Mouse (Mus musculus): ENCODE measurements at regions not wholly inside any gene's neighbourhood (a gene's known extent, or its start where the extent isn't known, plus 50 kb on each side); places are given as distances from the start of the nearest gene placed in this dataset.
A peak's percentile ranks its signal among the peaks of the same experiment; 100 is the strongest.

GRCm38 (mm10) chr4:47971861-47972260, 73.1 kb upstream of the Nr4a3 start:
- no peak for TF ChIP-seq POLR2A (IDR thresholded peaks at IDR 0.05; ENCODE audit: borderline replicate concordance, extremely low read depth, insufficient read depth, insufficient read length)
- no peaks in the 10 kb centered on the region for H3K36me3 ChIP-seq (ENCODE audit: control insufficient read depth, insufficient read depth, low read length)
- WGBS, result 85% methylated on average over 4 of the region's 4 CpGs
- no peak overlapping the region for H3K27ac ChIP-seq (replicated peaks; ENCODE audit: low read depth, low read length)
- no peaks in the 10 kb centered on the region for H3K27me3 ChIP-seq (ENCODE audit: control insufficient read depth, insufficient read depth, low read length)
- no peak overlapping the region for H3K4me3 ChIP-seq (replicated peaks; ENCODE audit: low read length)
- H3K9ac ChIP-seq (ENCODE audit: low read depth, low read length, severe bottlenecking), result no peak overlapping the region
- DNase-seq (ENCODE audit: low spot score) (no peak), ATAC-seq (ENCODE audit: low FRiP score, low read depth) (no peak)
- H3K4me1 ChIP-seq (ENCODE audit: control insufficient read depth, insufficient read depth, low read length), result no peaks in the 10 kb centered on the region
- no peaks in the 10 kb centered on the region for H3K9me3 ChIP-seq (ENCODE audit: control insufficient read depth, low read length)
- no peak overlapping the region for H3K4me2 ChIP-seq (replicated peaks; ENCODE audit: low read depth, low read length, severe bottlenecking)

DNA sequence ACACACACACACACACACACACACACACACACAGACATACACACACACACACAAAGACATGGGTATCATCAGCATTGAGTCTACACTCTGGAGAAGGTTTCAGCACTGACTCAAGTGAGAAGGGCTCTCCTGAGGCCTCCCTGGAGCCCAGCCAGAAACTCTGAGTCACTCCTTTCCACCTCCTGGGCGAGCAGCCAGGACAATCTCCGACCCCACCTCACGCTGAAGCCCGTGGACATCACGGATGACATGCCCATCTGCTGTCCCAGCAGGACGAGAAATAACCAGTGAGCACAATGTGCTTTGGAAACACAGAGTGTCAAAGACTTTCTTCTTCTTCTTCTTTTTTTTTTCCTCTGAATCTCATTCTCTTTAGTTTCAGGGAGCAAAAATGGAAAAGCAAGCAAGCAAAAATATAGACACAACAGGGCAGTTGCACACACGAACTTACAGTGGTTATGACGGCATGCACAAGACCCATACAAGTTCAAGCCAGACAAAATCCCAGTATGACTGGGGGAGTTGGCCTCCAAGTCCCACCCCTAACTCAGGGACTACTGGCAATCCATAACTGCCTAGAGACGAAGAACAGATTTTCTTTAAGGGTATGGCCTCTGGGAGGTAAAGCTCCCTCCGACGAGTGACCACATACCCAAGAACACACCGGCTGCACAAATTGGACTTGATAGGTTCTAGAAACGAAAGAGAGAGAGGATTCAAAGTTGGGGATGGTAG, 65.2 kb upstream of the Nr4a3 start:
- 63% methylated on average over 13 of the region's 13 CpGs for WGBS
- H3K36me3 ChIP-seq (ENCODE audit: control insufficient read depth, insufficient read depth, low read length), result no peaks in the 10 kb centered on the region
- no peaks in the 10 kb centered on the region for H3K27me3 ChIP-seq (ENCODE audit: control insufficient read depth, insufficient read depth, low read length)
- no peak overlapping the region for H3K9ac ChIP-seq (ENCODE audit: low read depth, low read length, severe bottlenecking)
- no peak for TF ChIP-seq POLR2A (IDR thresholded peaks at IDR 0.05; ENCODE audit: borderline replicate concordance, extremely low read depth, insufficient read depth, insufficient read length)
- H3K27ac ChIP-seq (replicated peaks; ENCODE audit: low read depth, low read length), result no peak overlapping the region
- DNase-seq (ENCODE audit: low spot score) (peak; percentile 53), ATAC-seq (ENCODE audit: low FRiP score, low read depth) (0 out of 2 replicates have a peak, but pooled peaks have one; percentile 37)
- no peak overlapping the region for H3K4me3 ChIP-seq (replicated peaks; ENCODE audit: low read length)
- H3K4me1 ChIP-seq (ENCODE audit: control insufficient read depth, insufficient read depth, low read length), result no peaks in the 10 kb centered on the region
- H3K4me2 ChIP-seq (replicated peaks; ENCODE audit: low read depth, low read length, severe bottlenecking), result no peak overlapping the region
- no peaks in the 10 kb centered on the region for H3K9me3 ChIP-seq (ENCODE audit: control insufficient read depth, low read length)

All from limb, embryonic 14.5 days (tissue).